Mouse (Mus musculus) liver, embryonic 15.5 days (tissue): ENCODE results near the gene Dnajc22. TPM values are rescaled to one million over a fixed set of nuclear protein-coding genes. Genes with fewer than 3 reads are reported as not detected.
"Not testable (repeated sequence)": the region's sequence is repeated elsewhere in the genome, so short reads cannot be mapped to it uniquely, and the experiment has no call there.

ENCODE experiments used
- ATAC-seq: fragments of 200-750 bp; cut with Nextera tagmentation; 2 replicates; pipeline ENCODE4 v1.8.0; 2017; ENCODE audit warnings: moderate number of reproducible peaks, mild to moderate bottlenecking, moderate library complexity; ENCODE audit not compliant: insufficient read depth
- H3K27ac ChIP-seq: fragments of 300-500 bp; sonication (generic); replicated peaks from 2 replicates; pipeline ENCODE4 v1.5.1; 2015; ENCODE audit warnings: mild to moderate bottlenecking, inconsistent platforms
- H3K27me3 ChIP-seq: fragments of 300-500 bp; sonication (generic); 2 replicates; pipeline ENCODE4 v1.6.1; 2015; ENCODE audit warnings: mild to moderate bottlenecking, inconsistent platforms
- H3K36me3 ChIP-seq: fragments of 300-500 bp; sonication (generic); replicated peaks from 2 replicates; pipeline ENCODE4 v1.6.1; 2015; ENCODE audit warnings: moderate library complexity, mild to moderate bottlenecking, inconsistent platforms
- H3K4me1 ChIP-seq: fragments of 300-500 bp; sonication (generic); replicated peaks from 2 replicates; pipeline ENCODE4 v1.6.1; 2015; ENCODE audit warnings: inconsistent platforms
- H3K4me2 ChIP-seq: fragments of 300-500 bp; sonication (generic); 2 replicates; pipeline ENCODE4 v1.6.1; 2015; ENCODE audit warnings: moderate library complexity, mild to moderate bottlenecking, inconsistent platforms
- H3K4me3 ChIP-seq: fragments of 300-500 bp; sonication (generic); replicated peaks from 2 replicates; pipeline ENCODE4 v1.5.1; 2015; ENCODE audit warnings: mild to moderate bottlenecking, inconsistent platforms
- H3K9ac ChIP-seq: fragments of 300-500 bp; sonication (generic); 2 replicates; pipeline ENCODE4 v1.6.1; 2015; ENCODE audit warnings: moderate library complexity, mild to moderate bottlenecking, inconsistent platforms
- H3K9me3 ChIP-seq: fragments of 300-500 bp; sonication (generic); replicated peaks from 2 replicates; pipeline ENCODE4 v1.6.1; 2016; ENCODE audit warnings: inconsistent platforms
- WGBS: fragments of 180-500 bp; shearing (Covaris S2); methylation state at CpG from one replicate; pipeline ENCODE4 v1.1.7; 2015; ENCODE audit warnings: mixed read lengths; ENCODE audit not compliant: insufficient replicate concordance; 5-methylcytosine and 5-hydroxymethylcytosine counted together
- polyA plus RNA-seq: library from polyadenylated mRNA; unstranded; fragments of >200 nt; fragmentation: Nextera tagmentation; extraction: Ambion mirVana; gene quantifications from 2 replicates; pipeline ENCODE4 v1.2.1, GENCODE M21; 2015

Gene Dnajc22
- 18.1 and 21.5 TPM in 2 replicates for polyA plus RNA-seq

DNA sequence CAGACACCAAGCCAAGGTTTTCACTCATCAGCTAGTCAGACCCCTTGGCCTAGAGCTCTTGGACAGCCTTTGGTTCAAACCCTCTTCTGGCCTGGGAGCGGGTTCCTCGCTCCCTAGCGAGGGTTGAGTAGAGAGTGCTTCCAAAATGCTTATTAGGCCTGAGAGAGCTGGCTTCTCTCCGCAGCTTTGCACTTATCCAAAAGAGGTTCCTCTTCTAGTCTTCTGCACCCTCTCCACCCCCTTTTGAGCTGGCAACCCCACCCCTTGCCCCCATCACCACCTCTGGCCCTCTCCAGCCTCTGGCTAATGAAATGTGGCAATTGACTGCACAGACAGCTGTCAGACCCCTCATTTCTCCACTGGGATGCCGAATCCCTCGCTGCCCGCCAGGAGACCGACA is at the start of gene Dnajc22:
Dnajc22 (plus strand) TSS at position 301 of the 400 bp plus-strand sequence.
- Histone ChIP-seq H3K4me1 (peaks cover 44% of the 10 kb centered on the region), H3K4me3 (peak within 1 kb of the TSS; percentile 43), H3K27me3 (peaks cover 100% of the 10 kb centered on the region), H3K4me2 (peak within 1 kb of the TSS; percentile 57), H3K27ac (no peak within 1 kb of the TSS), H3K36me3 (no peaks in the 10 kb centered on the region), H3K9me3 (no peaks in the 10 kb centered on the region), H3K9ac (no peak within 1 kb of the TSS)
- WGBS: 45% methylated on average over 8 of the region's 8 CpGs
- no peak for ATAC-seq

DNA sequence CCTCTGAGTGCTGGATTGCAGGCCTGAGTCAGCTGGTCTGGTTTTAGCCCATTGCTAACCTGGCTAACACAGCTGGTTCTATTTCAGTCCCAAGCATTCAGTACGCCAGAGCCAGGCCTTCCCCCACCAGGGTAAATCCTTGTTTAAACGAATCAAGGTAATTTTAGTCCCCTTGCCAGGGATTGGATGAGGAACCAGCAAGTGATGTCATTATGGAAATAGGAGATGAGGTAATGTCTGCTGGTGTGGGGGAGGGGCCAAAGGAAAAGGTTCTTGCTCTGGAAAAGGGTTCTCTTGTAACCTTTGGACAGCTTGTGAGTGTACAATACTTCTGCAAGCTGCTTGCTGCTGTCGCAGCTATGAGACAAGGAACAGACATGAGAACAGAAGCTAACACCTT is 48.1 kb upstream of the Dnajc22 start:
- Histone ChIP-seq H3K9ac (no peak overlapping the region), H3K4me2 (no peak overlapping the region), H3K27ac (no peak overlapping the region), H3K36me3 (no peaks in the 10 kb centered on the region), H3K9me3 (no peaks in the 10 kb centered on the region), H3K27me3 (peaks cover 23% of the 10 kb centered on the region; the same call in 1 of the 2 replicates), H3K4me3 (no peak overlapping the region), H3K4me1 (peaks cover 29% of the 10 kb centered on the region)
- WGBS: 58% methylated on average over 3 of the region's 3 CpGs
- ATAC-seq: no peak

DNA sequence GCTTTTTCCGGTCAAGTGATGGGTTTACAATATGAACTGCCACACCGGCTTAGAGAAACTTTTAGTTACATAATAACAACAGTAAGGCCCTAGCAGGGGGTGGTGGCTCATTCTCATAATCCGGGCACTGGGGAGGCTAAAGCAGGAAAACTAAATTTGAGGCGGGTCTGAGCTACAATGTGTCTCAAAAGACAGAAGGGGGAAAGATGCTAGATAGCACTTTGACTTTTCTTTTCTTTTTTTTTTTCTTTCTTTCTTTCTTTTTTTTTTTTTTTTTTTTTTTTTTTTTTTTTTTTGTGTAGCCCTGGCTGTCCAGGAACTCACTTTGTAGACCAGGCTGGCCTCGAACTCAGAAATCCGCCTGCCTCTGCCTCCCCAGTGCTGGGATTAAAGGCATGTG is 47.2 kb upstream of the Dnajc22 start:
- H3K36me3 ChIP-seq, H3K4me2 ChIP-seq, ATAC-seq, H3K4me3 ChIP-seq, H3K9ac ChIP-seq, H3K27ac ChIP-seq, H3K9me3 ChIP-seq: not testable (repeated sequence)
- Histone ChIP-seq H3K27me3 (peaks cover 32% of the 10 kb centered on the region), H3K4me1 (peaks cover 28% of the 10 kb centered on the region)
- WGBS: 69% methylated on average over 6 of the region's 6 CpGs

DNA sequence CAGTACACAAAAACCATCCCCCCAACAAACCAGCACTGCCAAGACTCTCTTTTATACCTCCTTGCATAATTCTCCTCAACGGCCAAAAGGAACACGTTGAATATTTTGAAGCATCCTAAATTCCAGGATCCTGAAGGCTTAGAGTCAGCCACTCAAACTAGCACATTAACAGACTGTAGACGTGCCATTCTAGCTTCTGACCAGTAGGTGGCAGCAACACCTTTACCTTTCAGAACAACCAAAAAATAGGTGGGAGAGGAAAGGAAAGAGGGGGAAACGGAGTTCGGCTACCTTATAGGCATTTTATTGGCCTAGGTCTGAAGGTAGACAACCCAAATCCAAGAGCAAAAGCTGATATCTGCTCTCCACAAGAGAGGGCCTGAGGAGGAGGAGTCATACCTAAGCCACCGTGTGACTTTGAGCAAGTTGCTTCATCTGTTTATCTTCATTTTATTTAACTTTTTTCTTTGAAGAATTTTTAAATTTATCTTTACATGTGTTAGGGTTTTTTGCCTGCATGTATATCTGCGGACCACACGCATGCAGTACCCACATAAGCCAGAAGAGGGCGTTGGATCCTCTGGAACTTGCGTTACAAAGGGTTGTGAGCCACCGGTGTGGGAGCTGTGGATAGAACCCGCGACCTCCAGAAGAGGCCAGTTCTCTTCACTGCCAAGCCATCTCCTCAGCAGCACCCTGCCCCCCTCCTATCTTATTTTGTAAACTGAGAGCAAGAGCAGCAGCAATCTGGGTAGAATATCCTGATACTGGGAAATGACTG is 43.3 kb upstream of the Dnajc22 start:
- H3K27me3 ChIP-seq: peaks cover 56% of the 10 kb centered on the region
- no peak overlapping the region for H3K27ac ChIP-seq
- no peak overlapping the region for H3K4me2 ChIP-seq
- H3K4me1 ChIP-seq: peaks cover 10% of the 10 kb centered on the region
- WGBS: 27% methylated on average over 13 of the region's 13 CpGs
- no peak for ATAC-seq
- no peaks in the 10 kb centered on the region for H3K9me3 ChIP-seq
- no peak overlapping the region for H3K9ac ChIP-seq
- no peak overlapping the region for H3K4me3 ChIP-seq
- H3K36me3 ChIP-seq: no peaks in the 10 kb centered on the region

DNA sequence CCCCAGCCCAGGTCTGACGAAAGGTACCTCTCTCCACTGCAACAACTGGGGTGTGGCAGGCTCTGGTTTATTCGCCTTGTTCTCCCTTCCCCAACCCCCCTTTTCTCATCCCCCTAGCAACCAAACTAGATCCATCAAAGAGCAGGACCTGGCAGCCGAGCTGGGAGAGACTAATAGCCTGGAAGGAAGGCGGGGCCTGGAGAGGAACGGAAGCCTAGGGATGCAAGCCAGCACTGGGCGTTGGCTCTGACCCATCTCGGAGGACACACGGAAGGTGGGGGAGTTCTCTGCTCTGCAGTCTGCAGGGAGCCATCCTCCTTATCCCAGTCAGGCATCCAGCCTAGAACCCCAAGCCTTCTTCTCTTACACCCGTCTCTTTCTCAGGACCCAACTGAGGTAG is 39.6 kb upstream of the Dnajc22 start:
- Histone ChIP-seq H3K4me3 (no peak overlapping the region), H3K4me1 (peaks cover 26% of the 10 kb centered on the region), H3K9me3 (no peaks in the 10 kb centered on the region), H3K4me2 (no peak overlapping the region), H3K36me3 (no peaks in the 10 kb centered on the region), H3K27ac (no peak overlapping the region), H3K27me3 (peaks cover 88% of the 10 kb centered on the region), H3K9ac (no peak overlapping the region)
- no peak for ATAC-seq
- 30% methylated on average over 9 of the region's 9 CpGs for WGBS

DNA sequence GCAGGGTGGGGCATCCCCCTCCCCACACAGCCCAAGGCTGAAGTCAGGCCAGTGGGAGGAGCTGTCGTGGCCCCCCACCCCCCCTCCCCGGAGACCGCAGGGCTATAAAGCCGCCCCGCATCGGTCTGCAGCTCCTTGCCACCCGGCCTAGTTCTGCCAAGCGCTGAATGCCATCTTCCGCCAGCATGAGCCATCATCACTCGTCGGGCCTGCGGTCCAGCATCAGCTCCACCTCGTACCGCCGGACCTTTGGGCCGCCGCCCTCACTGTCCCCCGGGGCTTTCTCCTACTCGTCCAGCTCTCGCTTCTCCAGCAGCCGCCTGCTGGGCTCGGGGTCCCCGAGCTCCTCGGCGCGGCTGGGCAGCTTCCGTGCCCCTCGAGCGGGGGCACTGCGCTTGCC is 37.9 kb upstream of the Dnajc22 start, which contains the start of gene Prph:
Prph (plus strand) TSS at position 135 of the 400 bp plus-strand sequence.
- H3K4me1 ChIP-seq: peaks cover 21% of the 10 kb centered on the region
- H3K4me3 ChIP-seq: peak within 1 kb of the TSS; percentile 29
- WGBS: 3% methylated on average over 30 of the region's 30 CpGs
- no peak within 1 kb of the TSS; the same call in 1 of the 2 replicates for H3K9ac ChIP-seq
- H3K4me2 ChIP-seq: peak within 1 kb of the TSS; percentile 55
- H3K27ac ChIP-seq: no peak within 1 kb of the TSS
- peaks cover 96% of the 10 kb centered on the region for H3K27me3 ChIP-seq
- no peaks in the 10 kb centered on the region for H3K36me3 ChIP-seq
- no peaks in the 10 kb centered on the region for H3K9me3 ChIP-seq
- ATAC-seq: no peak

DNA sequence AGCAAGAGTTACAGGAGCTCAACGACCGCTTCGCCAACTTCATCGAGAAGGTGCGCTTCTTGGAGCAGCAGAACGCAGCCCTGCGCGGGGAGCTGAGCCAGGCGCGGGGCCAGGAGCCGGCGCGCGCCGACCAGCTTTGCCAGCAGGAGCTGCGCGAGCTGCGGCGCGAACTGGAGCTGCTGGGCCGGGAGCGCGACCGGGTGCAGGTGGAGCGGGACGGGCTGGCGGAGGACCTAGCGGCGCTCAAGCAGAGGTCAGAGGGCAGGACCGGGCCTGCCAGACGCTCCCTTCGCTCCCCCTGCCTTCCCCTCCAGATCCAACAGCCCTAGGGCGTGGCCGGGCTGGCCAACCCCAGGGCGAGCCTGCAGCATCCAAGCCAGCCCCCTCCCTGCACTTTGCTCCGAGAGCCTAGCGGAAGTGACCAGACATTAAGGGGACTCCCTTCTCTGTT is 37.4 kb upstream of the Dnajc22 start:
- Histone ChIP-seq H3K4me3 (peak overlapping the region; percentile 29), H3K9ac (no peak overlapping the region; the same call in 1 of the 2 replicates), H3K36me3 (no peaks in the 10 kb centered on the region), H3K27ac (no peak overlapping the region), H3K4me2 (peak overlapping the region; percentile 55), H3K27me3 (peaks cover 96% of the 10 kb centered on the region), H3K9me3 (no peaks in the 10 kb centered on the region), H3K4me1 (peaks cover 16% of the 10 kb centered on the region)
- peak; percentile 38 for ATAC-seq
- under 1% methylated on average over 37 of the region's 37 CpGs for WGBS

DNA sequence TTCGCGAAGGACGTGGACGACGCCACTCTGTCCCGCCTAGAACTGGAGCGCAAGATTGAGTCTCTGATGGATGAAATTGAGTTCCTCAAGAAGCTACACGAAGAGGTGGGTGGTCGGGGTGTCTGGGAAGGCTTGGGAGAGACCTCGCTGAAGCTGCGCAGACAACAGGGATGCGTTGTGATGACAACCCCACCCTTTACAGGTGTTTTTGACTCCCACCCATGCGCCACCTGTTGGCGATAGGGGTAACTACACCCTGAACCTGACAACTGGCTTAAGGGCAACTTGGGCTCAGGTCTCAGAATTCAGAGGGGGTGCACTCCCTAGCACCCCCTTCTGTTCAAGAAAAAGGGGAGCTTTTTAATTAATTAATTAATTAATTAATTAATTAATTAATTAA is 36.6 kb upstream of the Dnajc22 start:
- ATAC-seq: no peak

DNA sequence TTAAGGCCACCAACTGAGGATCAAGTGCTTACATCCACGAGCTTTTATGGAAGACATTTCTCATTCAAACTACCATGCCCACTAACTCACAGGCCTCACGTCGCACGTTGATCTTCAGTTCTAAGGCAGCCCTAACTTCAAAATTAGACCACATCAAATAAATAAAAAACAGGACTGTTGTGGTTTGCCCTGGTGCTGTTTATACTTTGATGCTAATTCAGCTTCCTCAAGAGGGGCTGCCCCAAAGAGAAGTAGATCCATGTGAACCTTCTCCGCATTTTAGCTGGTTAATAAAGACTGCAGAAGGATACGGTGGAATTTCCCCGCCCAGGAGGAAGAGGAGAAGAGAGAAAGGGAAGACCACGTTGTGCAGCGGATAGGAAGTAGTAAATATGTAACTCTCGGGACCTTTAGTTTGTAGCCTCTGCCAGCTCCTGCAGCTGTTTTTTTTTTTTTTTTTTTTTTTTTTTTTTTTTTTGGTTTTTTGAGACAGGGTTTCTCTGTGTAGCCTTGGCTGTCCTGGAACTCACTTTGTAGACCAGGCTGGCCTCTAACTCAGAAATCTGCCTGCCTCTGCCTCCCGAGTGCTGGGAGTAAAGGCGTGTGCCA is 27.3 kb upstream of the Dnajc22 start:
- Histone ChIP-seq H3K36me3 (no peaks in the 10 kb centered on the region), H3K27me3 (peaks cover 59% of the 10 kb centered on the region), H3K9me3 (no peaks in the 10 kb centered on the region), H3K4me3 (no peak overlapping the region), H3K4me2 (no peak overlapping the region), H3K27ac (no peak overlapping the region), H3K4me1 (no peaks in the 10 kb centered on the region), H3K9ac (no peak overlapping the region)
- 55% methylated on average over 12 of the region's 12 CpGs for WGBS
- ATAC-seq: no peak

More for the DNA sequence above, 36.6 kb upstream of the Dnajc22 start:
- no peaks in the 10 kb centered on the region for H3K36me3 ChIP-seq
- 11% methylated on average over 14 of the region's 14 CpGs for WGBS
- peaks cover 16% of the 10 kb centered on the region for H3K4me1 ChIP-seq
- H3K4me3 ChIP-seq: no peak overlapping the region
- no peak overlapping the region for H3K9ac ChIP-seq
- no peak overlapping the region for H3K27ac ChIP-seq
- H3K4me2 ChIP-seq: peak overlapping the region; percentile 55; the same call in 1 of the 2 replicates
- no peaks in the 10 kb centered on the region for H3K9me3 ChIP-seq
- H3K27me3 ChIP-seq: peaks cover 94% of the 10 kb centered on the region

DNA sequence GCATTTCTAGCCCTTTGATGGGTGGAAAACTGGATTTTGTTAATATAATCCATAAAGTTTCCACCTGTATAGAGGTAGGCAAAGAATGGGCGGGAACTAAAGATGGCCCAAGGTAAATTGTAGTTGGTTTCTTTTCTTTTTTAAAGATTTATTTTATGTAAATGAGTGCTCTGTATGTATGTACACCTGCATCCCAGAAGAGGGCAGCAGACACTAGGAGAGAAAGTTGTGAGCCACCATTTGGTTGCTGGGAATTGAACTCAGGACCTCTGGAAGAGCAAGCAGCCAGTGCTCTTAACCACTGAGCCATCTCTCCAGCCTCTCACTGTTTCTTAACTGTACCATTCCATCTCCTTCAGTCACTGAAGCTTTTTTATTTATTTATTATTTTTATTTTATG is 21.0 kb upstream of the Dnajc22 start:
- Histone ChIP-seq H3K4me1 (peaks cover 23% of the 10 kb centered on the region), H3K9ac (no peak overlapping the region), H3K27me3 (peaks cover 16% of the 10 kb centered on the region), H3K36me3 (peaks cover 7% of the 10 kb centered on the region), H3K4me3 (no peak overlapping the region), H3K9me3 (no peaks in the 10 kb centered on the region; the same call in 1 of the 2 replicates), H3K27ac (no peak overlapping the region), H3K4me2 (no peak overlapping the region)
- 53% methylated on average over 1 of the region's 1 CpGs for WGBS
- ATAC-seq: no peak

DNA sequence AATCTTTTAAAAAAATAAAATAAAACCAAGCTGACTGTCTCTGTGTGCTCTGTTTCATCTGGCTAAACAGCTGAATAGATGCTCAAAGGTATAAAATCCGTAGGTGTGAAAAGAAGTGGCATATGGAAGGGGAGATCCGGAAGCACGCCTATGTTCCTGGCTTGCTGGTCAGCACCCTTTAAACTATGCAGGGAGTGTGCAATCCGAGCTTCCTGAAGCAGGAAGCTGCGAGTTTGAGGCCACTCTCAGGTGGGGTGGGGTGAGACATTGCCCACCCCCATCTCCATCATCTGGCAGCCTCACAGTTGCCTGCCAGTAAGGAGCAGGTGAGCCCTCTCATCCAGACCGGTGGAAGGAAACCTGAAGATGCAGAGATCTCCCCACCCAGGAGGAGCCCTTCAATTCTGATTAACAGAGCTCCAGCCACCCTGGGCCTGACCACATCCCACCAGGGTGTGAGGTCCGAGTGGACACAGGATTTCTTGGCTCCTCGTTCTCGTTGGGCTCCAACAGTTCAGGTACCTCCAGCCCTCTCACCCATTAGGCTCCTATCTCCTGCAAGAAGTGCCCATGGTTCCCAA is 18.9 kb upstream of the Dnajc22 start, which contains the start of gene Troap:
Troap (plus strand) TSS at position 557 of the 581 bp plus-strand sequence.
- Histone ChIP-seq H3K27me3 (peaks cover 4% of the 10 kb centered on the region; the same call in 1 of the 2 replicates), H3K27ac (peak within 1 kb of the TSS; percentile 94), H3K9ac (peak within 1 kb of the TSS; percentile 86), H3K4me1 (peaks cover 29% of the 10 kb centered on the region), H3K4me3 (peak within 1 kb of the TSS; percentile 86), H3K36me3 (peaks cover 27% of the 10 kb centered on the region), H3K9me3 (no peaks in the 10 kb centered on the region; the same call in 1 of the 2 replicates), H3K4me2 (peak within 1 kb of the TSS; percentile 86)
- 17% methylated on average over 9 of the region's 9 CpGs for WGBS
- peak; percentile 16 for ATAC-seq
